Mouse (Mus musculus) left cerebral cortex, adult 8-10 months (tissue): ENCODE results near the gene Mex3b. TPM values are rescaled to one million over a fixed set of nuclear protein-coding genes. Genes with fewer than 3 reads are reported as not detected.

ENCODE experiments used
- total RNA-seq, 4 experiments: library from RNA; stranded (reverse); gene quantifications; 2 replicates each; pipeline ENCODE4 v1.2.4; 2022

Mex3b gene
- total RNA-seq, 4 experiments from 2014 or later: 15.8 to 19.3 (median 17.1) TPM

Other genes with a start within 250 kb of the Mex3b start
- gene Saxo2, start 218.8 kb upstream of the Mex3b start, total RNA-seq: 10 to 100 TPM in 1 of 4 experiments, 1 to 10 TPM in 3; 5.5 to 10.0 (median 8.8) TPM
- 10 to 100 TPM; 15.2 to 17.5 (median 15.9) TPM for gene Efl1, start 218.7 kb upstream of the Mex3b start, total RNA-seq